Mouse (Mus musculus) hindbrain, postnatal 0 days (tissue): Measurements from ENCODE around the gene Lkaaear1. TPM values are rescaled to one million over a fixed set of nuclear protein-coding genes. Genes with fewer than 3 reads are reported as not detected.

Experiments used
- ATAC-seq: fragments of 200-750 bp; cut with Nextera tagmentation; 2 replicates; pipeline ENCODE4 v1.8.0; 2017; ENCODE audit warnings: mild to moderate bottlenecking, moderate TSS enrichment, moderate library complexity
- DNase-seq: peaks from one replicate; pipeline ENCODE4 v3.0.0-alpha.2; 2015; ENCODE audit warnings: low spot score
- H3K27ac ChIP-seq: fragments of 300-500 bp; sonication (generic); 2 replicates; pipeline ENCODE4 v1.5.1; 2014; ENCODE audit warnings: mild to moderate bottlenecking
- H3K27me3 ChIP-seq: fragments of 300-500 bp; sonication (generic); 2 replicates; pipeline ENCODE4 v1.6.1; 2014; ENCODE audit warnings: low read length, mixed read lengths; ENCODE audit not compliant: insufficient read depth
- H3K36me3 ChIP-seq: fragments of 300-500 bp; sonication (generic); 2 replicates; pipeline ENCODE4 v1.6.1; 2014; ENCODE audit warnings: low read length, mixed read lengths; ENCODE audit not compliant: insufficient read depth
- H3K4me1 ChIP-seq: fragments of 300-500 bp; sonication (generic); 2 replicates; pipeline ENCODE4 v1.6.1; 2014; ENCODE audit warnings: antibody characterized with exemption, low read length, mixed read lengths; ENCODE audit not compliant: insufficient read depth
- H3K4me2 ChIP-seq: fragments of 300-500 bp; sonication (generic); 2 replicates; pipeline ENCODE4 v1.6.1; 2014; ENCODE audit warnings: low read depth, mild to moderate bottlenecking, low read length, moderate library complexity, mixed read lengths
- H3K4me3 ChIP-seq: fragments of 300-500 bp; sonication (generic); 2 replicates; pipeline ENCODE4 v1.5.1; 2014; ENCODE audit warnings: low read length
- H3K9ac ChIP-seq: fragments of 300-500 bp; sonication (generic); replicated peaks from 2 replicates; pipeline ENCODE4 v1.6.1; 2014; ENCODE audit warnings: mild to moderate bottlenecking, low read length, moderate library complexity, mixed read lengths
- H3K9me3 ChIP-seq: fragments of 300-500 bp; sonication (generic); 2 replicates; pipeline ENCODE4 v1.6.1; 2016; ENCODE audit warnings: low read length, mixed read lengths
- CTCF ChIP-seq: IDR thresholded peaks from 2 replicates; pipeline ENCODE4 v1.5.1; 2016; ENCODE audit warnings: antibody characterized with exemption, control low read depth, low read depth
- WGBS: fragments of 180-500 bp; shearing (Covaris S2); extraction: QIAGEN DNeasy Blood & Tissue Kit; methylation state at CpG from one replicate; pipeline ENCODE4 v1.1.7; 2014; 5-methylcytosine and 5-hydroxymethylcytosine counted together
- polyA plus RNA-seq: library from polyadenylated mRNA; unstranded; fragments of >200 nt; fragmentation: Nextera tagmentation; extraction: Ambion mirVana; gene quantifications from 2 replicates; pipeline ENCODE4 v1.2.1, GENCODE M21; 2015
- total RNA-seq: library from RNA; depleted of rRNA; stranded (reverse); fragments of >200 nt; gene quantifications from 2 replicates; pipeline ENCODE4 v1.2.3, GENCODE M21; 2014

The Lkaaear1 gene
- total and polyA plus RNA-seq, 2 experiments from 2014 or later = not detected

- Histone ChIP-seq H3K4me2 (peak within 1 kb of the TSS; percentile 62), H3K27ac (peak within 1 kb of the TSS; percentile 41; the same call in 1 of the 2 replicates), H3K36me3 (no peaks in the 10 kb centered on the region; the same call in 1 of the 2 replicates), H3K27me3 (peaks cover 31% of the 10 kb centered on the region), H3K4me3 (peak within 1 kb of the TSS; percentile 42), H3K4me1 (peaks cover 24% of the 10 kb centered on the region), H3K9ac (peak within 1 kb of the TSS; percentile 44), H3K9me3 (no peaks in the 10 kb centered on the region)
- under 1% methylated on average over 43 of the region's 43 CpGs for WGBS
- DNase-seq = no peak
- no peak for TF ChIP-seq CTCF
- 0 out of 2 replicates have a peak, but pooled peaks have one; percentile 21 for ATAC-seq
Observed at GRCm38 (mm10) chr2:181671326-181671725, 26.9 kb downstream of the Lkaaear1 start, which contains the start of gene Sox18. TSS of gene Sox18 (minus strand) at chr2:181671640.

GRCm38 (mm10) chr2:181670913-181671311 is 27.3 kb downstream of the Lkaaear1 start:
- Histone ChIP-seq H3K27me3 (peaks cover 31% of the 10 kb centered on the region), H3K9me3 (no peaks in the 10 kb centered on the region), H3K9ac (peak overlapping the region; percentile 44), H3K4me2 (peak overlapping the region; percentile 62), H3K27ac (peak overlapping the region; percentile 41; the same call in 1 of the 2 replicates), H3K4me3 (peak overlapping the region; percentile 42), H3K4me1 (peaks cover 20% of the 10 kb centered on the region), H3K36me3 (no peaks in the 10 kb centered on the region; the same call in 1 of the 2 replicates)
- no peak for ATAC-seq
- peak; percentile 30 for DNase-seq
- 1% methylated on average over 41 of the region's 41 CpGs for WGBS
- TF ChIP-seq CTCF = no peak

- Histone ChIP-seq H3K27ac (no peak overlapping the region), H3K27me3 (peaks cover 31% of the 10 kb centered on the region), H3K9ac (peak overlapping the region; percentile 44), H3K4me1 (peaks cover 16% of the 10 kb centered on the region), H3K4me3 (peak overlapping the region; percentile 42), H3K9me3 (no peaks in the 10 kb centered on the region), H3K4me2 (peak overlapping the region; percentile 62), H3K36me3 (no peaks in the 10 kb centered on the region; the same call in 1 of the 2 replicates)
- DNase-seq = no peak
- WGBS = 4% methylated on average over 49 of the region's 56 CpGs
- TF ChIP-seq CTCF = 0 out of 2 replicates have a peak, but pooled peaks have one; percentile 17
- no peak for ATAC-seq
Observed at GRCm38 (mm10) chr2:181670285-181670912, 27.8 kb downstream of the Lkaaear1 start.

GRCm38 (mm10) chr2:181663298-181663630 is 35.0 kb downstream of the Lkaaear1 start:
- no peak for TF ChIP-seq CTCF
- Histone ChIP-seq H3K9me3 (no peaks in the 10 kb centered on the region), H3K4me3 (no peak overlapping the region), H3K4me2 (no peak overlapping the region), H3K9ac (no peak overlapping the region), H3K36me3 (no peaks in the 10 kb centered on the region; the same call in 1 of the 2 replicates), H3K27ac (no peak overlapping the region), H3K27me3 (no peaks in the 10 kb centered on the region), H3K4me1 (no peaks in the 10 kb centered on the region)
- ATAC-seq (no peak), DNase-seq (no peak)
- 32% methylated on average over 4 of the region's 4 CpGs for WGBS

- Histone ChIP-seq H3K36me3 (no peaks in the 10 kb centered on the region), H3K27ac (no peak overlapping the region), H3K9me3 (no peaks in the 10 kb centered on the region), H3K4me1 (no peaks in the 10 kb centered on the region), H3K4me2 (no peak overlapping the region), H3K9ac (no peak overlapping the region), H3K27me3 (no peaks in the 10 kb centered on the region), H3K4me3 (no peak overlapping the region)
- DNase-seq = no peak
- ATAC-seq = no peak
- WGBS = 86% methylated on average over 3 of the region's 3 CpGs
- no peak for TF ChIP-seq CTCF
Observed at GRCm38 (mm10) chr2:181662620-181663297, 35.5 kb downstream of the Lkaaear1 start.

- H3K9ac ChIP-seq = no peak overlapping the region
- H3K36me3 ChIP-seq = peaks cover 18% of the 10 kb centered on the region
- no peaks in the 10 kb centered on the region for H3K4me1 ChIP-seq
- no peak overlapping the region for H3K4me3 ChIP-seq
- 13% methylated on average over 9 of the region's 9 CpGs for WGBS
- H3K9me3 ChIP-seq = no peaks in the 10 kb centered on the region
- peak; percentile 88 for TF ChIP-seq CTCF
- H3K27me3 ChIP-seq = no peaks in the 10 kb centered on the region
- peak overlapping the region; percentile 26; the same call in 1 of the 2 replicates for H3K27ac ChIP-seq
- ATAC-seq (peak; percentile 91), DNase-seq (peak; percentile 76)
- no peak overlapping the region for H3K4me2 ChIP-seq
Observed at GRCm38 (mm10) chr2:181659609-181660055, 38.6 kb downstream of the Lkaaear1 start.
